Mouse (Mus musculus) WW6 (cell line): ENCODE measurements at regions not wholly inside any gene's neighbourhood (a gene's known extent, or its start where the extent isn't known, plus 50 kb on each side); places are given as distances from the start of the nearest gene placed in this dataset.

Source experiments
- DNase-seq: peaks from one replicate; pipeline ENCODE4 v3.0.0-alpha.2; 2013; ENCODE audit warnings: low read depth, low spot score

GRCm38 (mm10) chr4:152647084-152647483, 169.4 kb upstream of the Kcnab2 start:
- no peak for DNase-seq

DNA sequence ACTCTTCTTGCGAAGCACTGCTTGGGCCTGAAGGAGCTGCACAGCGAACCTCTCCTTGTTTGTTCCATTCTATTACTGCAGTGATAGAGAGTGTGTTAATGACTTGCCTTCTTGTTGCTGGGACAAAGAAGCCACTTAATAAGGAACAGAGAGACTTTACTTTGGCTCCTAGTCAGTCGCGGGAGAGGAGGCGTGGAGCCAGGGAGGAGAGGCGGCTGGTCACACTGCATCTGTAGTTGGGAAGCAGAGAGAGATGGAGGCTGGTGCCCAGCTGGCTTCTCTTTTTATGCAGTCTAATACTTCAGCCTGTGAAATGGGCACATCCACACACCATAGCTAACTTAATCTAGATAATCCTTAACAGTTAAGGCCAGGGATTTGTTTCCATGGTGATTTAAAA, 159.4 kb upstream of the Kcnab2 start:
- no peak for DNase-seq

DNA sequence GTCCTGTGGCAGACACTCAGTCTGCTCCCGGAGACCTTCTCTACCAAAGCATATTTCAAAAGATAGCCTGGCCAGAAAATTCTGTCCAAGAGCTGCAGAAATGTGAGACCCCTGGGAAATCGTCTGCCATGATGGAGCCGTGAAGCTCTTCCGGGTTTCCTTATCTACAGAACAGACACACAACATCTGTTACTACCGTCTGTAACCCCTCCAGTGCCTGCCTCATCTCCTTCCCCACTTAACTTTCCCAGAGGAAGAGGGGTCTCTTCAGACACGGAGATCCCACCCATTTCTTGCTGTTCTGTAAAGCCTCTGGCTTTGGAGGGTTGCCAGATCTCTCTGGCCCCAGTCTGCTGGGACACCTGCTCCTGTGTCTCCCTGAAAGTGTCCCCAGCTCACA, 156.2 kb upstream of the Kcnab2 start:
- DNase-seq: no peak

DNA sequence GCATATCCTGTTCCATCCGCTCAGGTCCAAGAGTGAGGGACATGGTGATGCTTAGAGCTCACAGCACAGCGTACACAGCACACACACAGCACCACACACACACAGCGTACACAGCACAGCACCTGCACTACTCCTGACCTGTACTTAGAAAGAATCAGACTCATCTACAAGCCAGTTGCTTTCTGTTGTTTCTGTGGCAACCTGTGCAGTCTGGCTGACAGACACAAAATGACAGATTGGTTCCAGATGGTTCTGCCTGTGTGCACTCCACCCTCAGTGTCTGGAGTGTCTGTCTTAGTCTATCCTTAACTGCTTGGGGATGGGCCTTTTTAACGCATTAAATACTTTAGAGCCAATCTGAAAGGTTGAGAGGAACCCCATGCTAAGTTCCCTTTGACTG, 150.4 kb upstream of the Kcnab2 start:
- DNase-seq: no peak

DNA sequence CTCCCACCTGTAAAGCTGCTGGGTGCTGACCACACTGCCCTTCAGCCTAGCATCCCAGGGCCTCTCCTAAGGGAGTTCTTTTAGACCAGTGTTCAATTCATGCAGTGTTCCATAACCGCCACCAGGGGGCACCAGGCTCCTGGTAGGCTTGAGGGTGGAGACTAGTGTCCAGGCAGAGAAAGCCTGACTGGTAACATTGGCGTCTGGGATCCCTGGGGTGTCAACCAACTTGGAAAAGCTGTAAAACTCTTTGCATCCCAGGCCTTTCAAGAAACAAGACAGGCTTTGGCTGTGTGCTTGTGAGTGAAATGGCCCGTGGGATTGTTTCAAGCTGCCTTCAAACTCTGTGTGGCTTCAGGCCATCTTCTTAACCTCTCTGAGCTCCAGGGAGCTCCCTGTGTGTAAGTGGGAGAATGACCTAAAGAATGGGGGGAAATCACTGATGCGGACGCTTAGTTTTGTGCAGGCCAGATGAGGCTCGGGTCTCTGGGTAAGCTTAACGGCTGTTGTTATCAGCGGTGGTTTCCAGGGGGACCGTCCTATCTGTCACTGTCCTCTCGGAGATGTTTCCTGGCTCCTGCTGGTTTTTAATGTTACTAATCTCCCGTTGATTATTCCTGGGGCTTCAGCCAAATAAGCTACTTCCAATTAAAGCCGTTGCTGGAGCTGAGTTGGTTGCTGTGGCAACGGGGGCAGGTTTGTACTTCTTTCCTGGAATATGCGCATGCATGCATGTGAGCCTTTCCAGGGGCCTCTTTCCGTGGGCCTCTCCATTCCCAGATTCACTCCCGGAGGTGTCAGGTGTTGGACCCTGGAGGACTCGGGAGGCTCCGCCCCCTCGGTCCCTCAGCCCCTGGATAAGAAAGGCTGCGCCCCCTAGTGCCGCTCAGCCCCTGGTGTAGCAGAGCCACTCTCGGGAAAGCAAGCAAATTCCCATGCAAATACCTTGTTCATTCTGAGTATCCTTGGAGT, 147.6 kb upstream of the Kcnab2 start:
- peak; percentile 69 for DNase-seq

- no peak for DNase-seq
These were observed 144.5 kb upstream of the Kcnab2 start for GRCm38 (mm10) chr4:152622022-152622777.

GRCm38 (mm10) chr4:152617636-152618035, 140.0 kb upstream of the Kcnab2 start:
- no peak for DNase-seq

DNA sequence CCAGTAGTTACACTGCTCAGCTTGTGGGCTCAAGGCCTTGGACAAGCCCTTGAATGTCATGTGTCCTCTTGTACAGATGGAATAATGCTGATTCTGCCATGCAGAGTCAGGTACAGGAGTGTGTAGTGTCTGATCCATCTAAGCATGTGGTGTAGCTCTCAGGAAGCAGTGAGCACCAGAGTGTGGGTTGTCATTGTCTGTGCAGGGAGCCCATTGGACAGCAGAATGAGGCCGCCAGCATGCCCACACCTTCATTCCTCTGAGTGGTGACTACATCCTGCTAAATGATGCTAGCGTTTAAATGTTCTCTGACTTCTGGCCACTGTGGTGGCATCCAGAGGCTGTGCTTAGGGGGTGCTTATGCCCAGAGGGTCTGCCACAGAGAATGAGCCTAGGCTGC, 137.5 kb upstream of the Kcnab2 start:
- DNase-seq: no peak

- DNase-seq: no peak
These were observed 136.9 kb upstream of the Kcnab2 start for GRCm38 (mm10) chr4:152614356-152615100.
